Mouse (Mus musculus): ENCODE data around the gene 1520401A03Rik. TPM values are rescaled to one million over a fixed set of nuclear protein-coding genes. Genes with fewer than 3 reads are reported as not detected.

1520401A03Rik gene
- polyA plus RNA-seq, 1 experiment: 0.40 TPM

GRCm38 (mm10) chr17:23706212-23706611 is 16.4 kb downstream of the 1520401A03Rik start:
- Histone ChIP-seq H3K4me3 (no peak overlapping the region), H3K79me2 (ENCODE audit: control insufficient read depth, insufficient read depth) (no peaks in the 10 kb centered on the region), H3K36me3 (ENCODE audit: control insufficient read depth, insufficient read depth) (no peaks in the 10 kb centered on the region), H3K4me2 (ENCODE audit: low read depth) (no peak overlapping the region), H3ac (ENCODE audit: control insufficient read depth, insufficient read length) (no peak overlapping the region), H3K27me3 (ENCODE audit: control insufficient read depth, insufficient read depth, insufficient read length) (peaks cover 21% of the 10 kb centered on the region)
- no peak for TF ChIP-seq TCF12 (IDR thresholded peaks at IDR 0.05; ENCODE audit: insufficient read depth, poor library complexity, severe bottlenecking)
- TF ChIP-seq SRF (IDR thresholded peaks at IDR 0.05; ENCODE audit: control insufficient read depth, insufficient read length, low read depth): no peak
- no peak for TF ChIP-seq POLR2A (IDR thresholded peaks at IDR 0.05; ENCODE audit: insufficient read length, low read depth)
- no peak for TF ChIP-seq REST (IDR thresholded peaks at IDR 0.05; ENCODE audit: insufficient read depth, insufficient read length)
- no peak for TF ChIP-seq E2F4 (IDR thresholded peaks at IDR 0.05; ENCODE audit: insufficient read depth)
- no peak for TF ChIP-seq MYOD1 (IDR thresholded peaks at IDR 0.05; ENCODE audit: control insufficient read depth in 1 of 3, insufficient read length in 2 of 3, low read depth in 2 of 3)
- no peak for TF ChIP-seq POLR2AphosphoS2 (IDR thresholded peaks at IDR 0.05; ENCODE audit: insufficient read length, low read depth)
- TF ChIP-seq MAX (IDR thresholded peaks at IDR 0.05; ENCODE audit: low read depth): no peak
- no peak for TF ChIP-seq MYOG (IDR thresholded peaks at IDR 0.05; ENCODE audit: control insufficient read depth in 1 of 3, insufficient read depth in 1 of 3, insufficient read length in 2 of 3, low read depth in 2 of 3)
- no peak for TF ChIP-seq CEBPB (IDR thresholded peaks at IDR 0.05; ENCODE audit: insufficient read depth, poor library complexity, severe bottlenecking)
- no peak for TF ChIP-seq TCF3 (IDR thresholded peaks at IDR 0.05; ENCODE audit: insufficient read length, low read depth)
- TF ChIP-seq USF1 (IDR thresholded peaks at IDR 0.05; ENCODE audit: low read depth): no peak

GRCm38 (mm10) chr17:23705525-23706104 is 17.0 kb downstream of the 1520401A03Rik start:
- Histone ChIP-seq H3K36me3 (ENCODE audit: control insufficient read depth, insufficient read depth) (no peaks in the 10 kb centered on the region), H3K4me2 (ENCODE audit: low read depth) (no peak overlapping the region), H3ac (ENCODE audit: control insufficient read depth, insufficient read length) (no peak overlapping the region), H3K79me2 (ENCODE audit: control insufficient read depth, insufficient read depth) (no peaks in the 10 kb centered on the region), H3K4me3 (no peak overlapping the region), H3K27me3 (ENCODE audit: control insufficient read depth, insufficient read depth, insufficient read length) (peaks cover 21% of the 10 kb centered on the region)
- TF ChIP-seq MYOG (IDR thresholded peaks at IDR 0.05; ENCODE audit: control insufficient read depth in 1 of 3, insufficient read depth in 1 of 3, insufficient read length in 2 of 3, low read depth in 2 of 3) (peak in 1 of 3 experiments; percentile 36), POLR2A (IDR thresholded peaks at IDR 0.05; ENCODE audit: insufficient read length, low read depth) (no peak), MYOD1 (IDR thresholded peaks at IDR 0.05; ENCODE audit: control insufficient read depth in 1 of 3, insufficient read length in 2 of 3, low read depth in 2 of 3) (peak in 1 of 3 experiments; percentile 13)

GRCm38 (mm10) chr17:23704741-23705140 is 17.8 kb downstream of the 1520401A03Rik start:
- no peak overlapping the region for H3ac ChIP-seq (ENCODE audit: control insufficient read depth, insufficient read length)
- TF ChIP-seq MAX (IDR thresholded peaks at IDR 0.05; ENCODE audit: low read depth): no peak
- TF ChIP-seq REST (IDR thresholded peaks at IDR 0.05; ENCODE audit: insufficient read depth, insufficient read length): no peak
- no peak for TF ChIP-seq POLR2A (IDR thresholded peaks at IDR 0.05; ENCODE audit: insufficient read length, low read depth)
- TF ChIP-seq MYOG (IDR thresholded peaks at IDR 0.05; ENCODE audit: control insufficient read depth in 1 of 3, insufficient read depth in 1 of 3, insufficient read length in 2 of 3, low read depth in 2 of 3): no peak
- TF ChIP-seq E2F4 (IDR thresholded peaks at IDR 0.05; ENCODE audit: insufficient read depth): no peak
- TF ChIP-seq SRF (IDR thresholded peaks at IDR 0.05; ENCODE audit: control insufficient read depth, insufficient read length, low read depth): no peak
- no peak for TF ChIP-seq MYOD1 (IDR thresholded peaks at IDR 0.05; ENCODE audit: control insufficient read depth in 1 of 3, insufficient read length in 2 of 3, low read depth in 2 of 3)
- no peak for TF ChIP-seq CEBPB (IDR thresholded peaks at IDR 0.05; ENCODE audit: insufficient read depth, poor library complexity, severe bottlenecking)
- TF ChIP-seq POLR2AphosphoS2 (IDR thresholded peaks at IDR 0.05; ENCODE audit: insufficient read length, low read depth): no peak
- no peak for TF ChIP-seq TCF12 (IDR thresholded peaks at IDR 0.05; ENCODE audit: insufficient read depth, poor library complexity, severe bottlenecking)
- no peak for TF ChIP-seq TCF3 (IDR thresholded peaks at IDR 0.05; ENCODE audit: insufficient read length, low read depth)
- no peak for TF ChIP-seq USF1 (IDR thresholded peaks at IDR 0.05; ENCODE audit: low read depth)
- H3K4me2 ChIP-seq (ENCODE audit: low read depth): peak overlapping the region; percentile 38
- peaks cover 12% of the 10 kb centered on the region for H3K27me3 ChIP-seq (ENCODE audit: control insufficient read depth, insufficient read depth, insufficient read length)
- no peaks in the 10 kb centered on the region for H3K79me2 ChIP-seq (ENCODE audit: control insufficient read depth, insufficient read depth)
- H3K4me3 ChIP-seq: no peak overlapping the region
- H3K36me3 ChIP-seq (ENCODE audit: control insufficient read depth, insufficient read depth): no peaks in the 10 kb centered on the region

DNA sequence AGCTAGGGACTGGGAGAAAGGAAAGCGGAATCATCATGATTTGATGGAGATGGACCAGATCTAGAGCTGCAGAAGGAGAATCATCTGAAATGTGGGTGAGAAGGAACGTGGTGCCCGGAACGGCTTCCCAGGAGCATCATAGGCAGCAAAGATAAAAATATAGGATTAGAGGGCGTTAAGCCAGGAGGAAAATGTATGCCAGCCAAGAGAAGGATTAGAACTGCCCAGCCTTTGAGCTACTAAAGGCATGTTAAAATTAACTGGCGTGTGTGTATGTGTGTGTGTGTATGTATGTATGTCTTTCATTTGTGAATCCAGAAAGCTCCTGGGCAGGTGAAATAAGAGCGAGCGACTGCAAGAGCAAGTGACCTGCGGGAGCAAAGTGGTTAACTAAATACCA is 19.3 kb downstream of the 1520401A03Rik start:
- Histone ChIP-seq H3K36me3 (ENCODE audit: control insufficient read depth, insufficient read depth) (no peaks in the 10 kb centered on the region), H3K79me2 (ENCODE audit: control insufficient read depth, insufficient read depth) (no peaks in the 10 kb centered on the region), H3K4me2 (ENCODE audit: low read depth) (no peak overlapping the region), H3ac (ENCODE audit: control insufficient read depth, insufficient read length) (no peak overlapping the region), H3K27me3 (ENCODE audit: control insufficient read depth, insufficient read depth, insufficient read length) (peaks cover 11% of the 10 kb centered on the region), H3K4me3 (no peak overlapping the region)
- TF ChIP-seq USF1 (IDR thresholded peaks at IDR 0.05; ENCODE audit: low read depth) (no peak), CEBPB (IDR thresholded peaks at IDR 0.05; ENCODE audit: insufficient read depth, poor library complexity, severe bottlenecking) (no peak), TCF3 (IDR thresholded peaks at IDR 0.05; ENCODE audit: insufficient read length, low read depth) (no peak), POLR2AphosphoS2 (IDR thresholded peaks at IDR 0.05; ENCODE audit: insufficient read length, low read depth) (no peak), REST (IDR thresholded peaks at IDR 0.05; ENCODE audit: insufficient read depth, insufficient read length) (no peak)

DNA sequence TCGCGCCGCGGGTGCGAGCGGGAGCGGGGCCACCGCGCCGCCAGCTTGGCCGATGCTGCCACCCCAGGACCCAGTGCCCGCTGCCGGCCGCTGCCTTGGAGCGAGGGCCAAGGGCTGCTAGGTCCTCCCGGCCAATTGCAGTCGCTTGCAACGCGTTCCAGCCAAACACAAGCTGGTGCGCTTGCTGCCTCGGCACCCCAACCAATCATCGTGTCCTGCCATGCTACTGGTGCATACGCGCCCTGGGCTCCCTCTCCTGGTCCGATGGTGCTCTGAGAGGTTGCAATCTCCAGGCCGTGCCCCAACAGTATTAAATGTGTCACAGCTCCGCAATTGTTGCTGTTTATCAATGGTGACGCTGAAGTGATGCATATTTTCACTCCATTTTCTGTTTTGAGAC is 22.5 kb downstream of the 1520401A03Rik start:
- TF ChIP-seq SRF (IDR thresholded peaks at IDR 0.05; ENCODE audit: control insufficient read depth, insufficient read length, low read depth) (no peak), TCF3 (IDR thresholded peaks at IDR 0.05; ENCODE audit: insufficient read length, low read depth) (no peak), POLR2AphosphoS2 (IDR thresholded peaks at IDR 0.05; ENCODE audit: insufficient read length, low read depth) (peak; percentile 79), MYOG (IDR thresholded peaks at IDR 0.05; ENCODE audit: control insufficient read depth in 1 of 3, insufficient read depth in 1 of 3, insufficient read length in 2 of 3, low read depth in 2 of 3) (peak in 1 of 3 experiments; percentile 31), REST (IDR thresholded peaks at IDR 0.05; ENCODE audit: insufficient read depth, insufficient read length) (no peak), TCF12 (IDR thresholded peaks at IDR 0.05; ENCODE audit: insufficient read depth, poor library complexity, severe bottlenecking) (no peak), CEBPB (IDR thresholded peaks at IDR 0.05; ENCODE audit: insufficient read depth, poor library complexity, severe bottlenecking) (no peak), USF1 (IDR thresholded peaks at IDR 0.05; ENCODE audit: low read depth) (no peak), E2F4 (IDR thresholded peaks at IDR 0.05; ENCODE audit: insufficient read depth) (no peak), MAX (IDR thresholded peaks at IDR 0.05; ENCODE audit: low read depth) (no peak), MYOD1 (IDR thresholded peaks at IDR 0.05; ENCODE audit: control insufficient read depth in 1 of 3, insufficient read length in 2 of 3, low read depth in 2 of 3) (peak in 1 of 3 experiments; percentile 1), POLR2A (IDR thresholded peaks at IDR 0.05; ENCODE audit: insufficient read length, low read depth) (peak; percentile 87)
- Histone ChIP-seq H3ac (ENCODE audit: control insufficient read depth, insufficient read length) (peak overlapping the region; percentile 73), H3K4me2 (ENCODE audit: low read depth) (peak overlapping the region; percentile 36), H3K4me3 (no peak overlapping the region), H3K79me2 (ENCODE audit: control insufficient read depth, insufficient read depth) (no peaks in the 10 kb centered on the region), H3K36me3 (ENCODE audit: control insufficient read depth, insufficient read depth) (no peaks in the 10 kb centered on the region), H3K27me3 (ENCODE audit: control insufficient read depth, insufficient read depth, insufficient read length) (no peaks in the 10 kb centered on the region)
